Mouse (Mus musculus) embryonic facial prominence, embryonic 13.5 days (tissue): ENCODE results near the gene BC005561. TPM values are rescaled to one million over a fixed set of nuclear protein-coding genes. Genes with fewer than 3 reads are reported as not detected.
A peak's percentile ranks its signal among the peaks of the same experiment; 100 is the strongest.

ENCODE experiments used
- ATAC-seq: fragments of 200-750 bp; cut with Nextera tagmentation; 2 replicates; pipeline ENCODE4 v1.8.0; 2017; ENCODE audit warnings: low read depth; ENCODE audit not compliant: insufficient number of reproducible peaks, insufficient read depth, low FRiP score, low TSS enrichment
- H3K27ac ChIP-seq: fragments of 300-500 bp; sonication (generic); 2 replicates; pipeline ENCODE4 v1.5.1; 2015; ENCODE audit warnings: moderate library complexity, mild to moderate bottlenecking, inconsistent platforms
- H3K27me3 ChIP-seq: fragments of 300-500 bp; sonication (generic); 2 replicates; pipeline ENCODE4 v1.6.1; 2015; ENCODE audit warnings: mild to moderate bottlenecking, inconsistent platforms
- H3K36me3 ChIP-seq: fragments of 300-500 bp; sonication (generic); 2 replicates; pipeline ENCODE4 v1.6.1; 2015; ENCODE audit warnings: mild to moderate bottlenecking, inconsistent platforms
- H3K4me1 ChIP-seq: fragments of 300-500 bp; sonication (generic); 2 replicates; pipeline ENCODE4 v1.6.1; 2015; ENCODE audit warnings: inconsistent platforms
- H3K4me2 ChIP-seq: fragments of 300-500 bp; sonication (generic); 2 replicates; pipeline ENCODE4 v1.6.1; 2015; ENCODE audit warnings: moderate library complexity, mild to moderate bottlenecking, inconsistent platforms
- H3K4me3 ChIP-seq: fragments of 300-500 bp; sonication (generic); 2 replicates; pipeline ENCODE4 v1.5.1; 2015; ENCODE audit warnings: mild to moderate bottlenecking, inconsistent platforms
- H3K9ac ChIP-seq: fragments of 300-500 bp; sonication (generic); 2 replicates; pipeline ENCODE4 v1.6.1; 2015; ENCODE audit warnings: mild to moderate bottlenecking, inconsistent platforms
- H3K9me3 ChIP-seq: fragments of 300-500 bp; sonication (generic); 2 replicates; pipeline ENCODE4 v1.6.1; 2016; ENCODE audit warnings: inconsistent platforms
- WGBS: fragments of 180-500 bp; shearing (Covaris S2); methylation state at CpG from one replicate; pipeline ENCODE4 v1.1.7; 2015; ENCODE audit warnings: mixed read lengths; 5-methylcytosine and 5-hydroxymethylcytosine counted together
- polyA plus RNA-seq: library from polyadenylated mRNA; unstranded; fragments of >200 nt; fragmentation: Nextera tagmentation; extraction: Ambion mirVana; gene quantifications from 2 replicates; pipeline ENCODE4 v1.2.1, GENCODE M21; 2015

The BC005561 gene
- polyA plus RNA-seq, result 15.5 and 16.6 TPM in 2 replicates

DNA sequence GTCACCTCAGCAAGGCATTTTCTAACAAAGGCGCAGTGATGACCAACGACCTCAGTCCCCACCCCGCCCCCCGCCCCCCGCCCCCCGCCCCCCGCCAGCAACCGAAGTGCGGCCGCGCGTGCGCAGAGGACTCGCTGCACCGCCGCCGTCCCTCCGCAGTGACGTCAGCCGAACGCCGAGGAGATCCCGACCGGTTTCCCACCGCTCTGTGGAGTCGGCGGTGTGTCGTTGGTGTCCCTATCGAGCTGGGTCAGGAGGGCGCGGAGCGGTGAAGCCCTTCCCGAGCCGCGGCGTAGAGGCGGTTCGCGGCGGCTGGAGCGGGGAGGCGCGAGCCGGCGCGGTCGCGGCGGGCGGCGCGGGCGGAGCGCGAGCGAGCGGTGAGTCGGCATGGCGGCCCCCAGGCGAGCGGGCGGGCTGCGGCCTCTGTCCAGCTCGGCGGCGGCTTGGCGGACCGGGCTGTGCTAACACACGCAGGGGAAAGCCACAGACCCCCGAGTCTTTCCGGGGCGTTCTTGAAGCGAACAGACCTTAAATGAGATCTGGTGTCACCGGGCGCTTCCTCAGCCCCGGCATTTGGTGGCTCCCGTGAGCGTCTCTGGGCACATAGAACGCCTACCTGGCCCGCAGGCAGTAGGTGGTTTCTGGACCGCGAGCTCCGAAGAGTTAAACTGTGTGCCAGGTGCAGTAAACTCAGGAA is at the start of gene BC005561:
BC005561 (plus strand) TSS at position 158 of the 697 bp plus-strand sequence.
- H3K9me3 ChIP-seq, result peaks cover 5% of the 10 kb centered on the region
- peak; percentile 85 for ATAC-seq
- peaks cover 32% of the 10 kb centered on the region for H3K36me3 ChIP-seq
- H3K27me3 ChIP-seq, result no peaks in the 10 kb centered on the region
- H3K4me1 ChIP-seq, result peaks cover 9% of the 10 kb centered on the region; the same call in 1 of the 2 replicates
- H3K27ac ChIP-seq, result peak within 1 kb of the TSS; percentile 88
- H3K9ac ChIP-seq, result peak within 1 kb of the TSS; percentile 83
- WGBS, result under 1% methylated on average over 79 of the region's 83 CpGs
- H3K4me2 ChIP-seq, result peak within 1 kb of the TSS; percentile 64
- H3K4me3 ChIP-seq, result peak within 1 kb of the TSS; percentile 63

DNA sequence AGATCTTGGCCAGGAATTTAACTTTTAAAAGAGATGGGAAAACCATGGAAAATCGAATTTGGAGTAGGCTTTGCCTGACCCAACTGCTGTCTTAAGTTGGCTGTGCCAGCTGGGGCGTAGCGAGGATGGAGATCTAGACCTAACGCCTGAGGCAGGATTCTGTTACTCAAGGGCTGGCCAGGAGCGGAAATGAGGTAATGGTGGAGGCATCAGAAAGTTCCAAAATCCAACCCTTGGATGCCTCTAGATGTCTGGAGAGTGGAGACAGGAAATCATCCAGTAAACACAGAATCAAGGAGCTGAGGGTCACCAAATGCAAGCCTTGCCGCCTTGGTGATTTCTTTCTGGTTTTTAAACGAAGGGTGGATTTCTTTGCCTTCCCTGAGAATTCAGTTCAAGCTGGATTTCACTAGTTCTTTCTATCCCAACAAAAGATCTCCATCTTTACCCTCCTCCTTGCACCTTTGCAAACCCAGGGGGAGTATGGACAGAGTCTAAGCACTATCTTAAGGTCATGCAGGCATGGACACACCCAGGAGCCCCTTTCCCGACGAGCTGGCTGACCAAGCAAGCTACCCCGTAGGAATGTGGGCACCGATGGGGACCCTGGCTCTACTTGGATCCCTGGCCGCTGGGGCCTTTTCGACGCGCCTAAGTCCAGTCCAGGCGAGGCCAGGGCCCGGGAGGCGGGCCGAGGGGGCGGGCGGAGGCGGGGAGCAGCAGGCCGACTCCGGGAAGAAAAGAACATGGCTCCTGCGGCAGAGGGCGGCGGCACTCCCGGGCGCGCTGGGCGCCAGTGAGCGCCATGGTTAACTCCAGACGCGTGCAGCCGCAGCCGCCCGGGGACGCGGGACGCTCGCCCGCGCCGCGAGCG is 49.1 kb upstream of the BC005561 start, which contains the start of gene Pkd2:
Pkd2 (plus strand) TSS at position 619 of the 874 bp plus-strand sequence.
- Histone ChIP-seq H3K27ac (peak within 1 kb of the TSS; percentile 95), H3K9ac (peak within 1 kb of the TSS; percentile 98), H3K4me1 (peaks cover 15% of the 10 kb centered on the region), H3K4me2 (peak within 1 kb of the TSS; percentile 79), H3K36me3 (peaks cover 15% of the 10 kb centered on the region), H3K27me3 (no peaks in the 10 kb centered on the region), H3K9me3 (peaks cover 7% of the 10 kb centered on the region; the same call in 1 of the 2 replicates), H3K4me3 (peak within 1 kb of the TSS; percentile 71)
- 9% methylated on average over 46 of the region's 46 CpGs for WGBS
- ATAC-seq, result peak; percentile 88

DNA sequence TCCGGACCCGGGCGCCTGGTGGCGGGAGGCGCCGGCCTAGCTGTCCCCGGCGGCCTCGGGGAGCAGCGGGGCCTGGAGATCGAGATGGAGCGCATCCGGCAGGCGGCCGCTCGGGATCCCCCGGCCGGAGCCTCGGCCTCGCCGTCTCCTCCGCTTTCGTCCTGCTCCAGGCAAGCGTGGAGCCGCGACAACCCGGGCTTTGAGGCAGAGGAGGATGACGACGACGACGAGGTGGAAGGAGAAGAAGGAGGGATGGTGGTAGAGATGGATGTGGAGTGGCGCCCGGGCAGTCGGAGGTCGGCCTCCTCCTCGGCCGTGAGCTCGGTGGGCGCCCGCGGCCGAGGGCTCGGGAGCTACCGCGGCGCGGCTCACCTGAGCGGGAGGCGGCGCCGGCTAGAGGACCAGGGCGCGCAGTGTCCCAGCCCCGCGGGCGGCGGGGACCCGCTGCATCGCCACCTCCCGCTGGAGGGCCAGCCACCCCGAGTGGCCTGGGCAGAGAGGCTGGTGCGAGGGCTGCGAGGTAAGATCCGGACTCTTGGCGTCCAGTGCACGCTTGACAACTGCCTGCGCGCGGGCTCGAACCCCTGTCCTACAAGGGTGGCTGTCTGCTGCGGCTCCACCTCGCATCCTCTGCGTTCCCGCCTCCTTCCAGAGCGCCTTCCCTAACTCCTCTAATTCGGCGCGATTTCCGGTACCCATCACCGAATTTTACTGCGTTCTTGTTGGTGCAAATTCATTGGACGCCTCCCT is 48.3 kb upstream of the BC005561 start:
- Histone ChIP-seq H3K9me3 (peaks cover 7% of the 10 kb centered on the region; the same call in 1 of the 2 replicates), H3K4me1 (peaks cover 15% of the 10 kb centered on the region), H3K4me2 (peak overlapping the region; percentile 79), H3K27ac (peak overlapping the region; percentile 95), H3K36me3 (peaks cover 22% of the 10 kb centered on the region), H3K27me3 (no peaks in the 10 kb centered on the region), H3K4me3 (peak overlapping the region; percentile 71), H3K9ac (peak overlapping the region; percentile 98)
- ATAC-seq, result peak; percentile 67
- under 1% methylated on average over 74 of the region's 82 CpGs for WGBS

DNA sequence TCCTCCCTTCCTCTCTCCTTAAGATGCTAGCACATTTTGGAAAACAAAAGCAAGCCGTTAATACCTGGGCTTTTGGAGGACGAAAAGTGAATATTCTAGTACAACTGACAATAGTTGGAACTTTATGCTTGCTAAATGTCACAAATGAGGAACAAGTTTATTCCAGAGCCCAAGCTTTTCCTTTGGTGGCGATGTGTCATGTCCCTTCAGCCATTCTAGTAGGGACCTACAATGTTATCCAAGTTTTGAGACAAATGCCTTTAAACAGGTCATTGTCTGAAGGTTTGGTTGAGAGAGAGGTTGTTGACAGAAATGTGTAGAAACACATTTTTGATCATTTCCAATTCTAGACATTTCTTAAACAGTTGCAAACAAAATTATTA is 47.7 kb upstream of the BC005561 start:
- H3K4me1 ChIP-seq, result peaks cover 15% of the 10 kb centered on the region
- H3K27ac ChIP-seq, result peak overlapping the region; percentile 95; the same call in 1 of the 2 replicates
- ATAC-seq, result no peak
- H3K27me3 ChIP-seq, result no peaks in the 10 kb centered on the region
- H3K4me3 ChIP-seq, result peak overlapping the region; percentile 71
- peaks cover 26% of the 10 kb centered on the region for H3K36me3 ChIP-seq
- peaks cover 7% of the 10 kb centered on the region; the same call in 1 of the 2 replicates for H3K9me3 ChIP-seq
- WGBS, result 32% methylated on average over 3 of the region's 3 CpGs
- H3K9ac ChIP-seq, result peak overlapping the region; percentile 98
- peak overlapping the region; percentile 79 for H3K4me2 ChIP-seq

DNA sequence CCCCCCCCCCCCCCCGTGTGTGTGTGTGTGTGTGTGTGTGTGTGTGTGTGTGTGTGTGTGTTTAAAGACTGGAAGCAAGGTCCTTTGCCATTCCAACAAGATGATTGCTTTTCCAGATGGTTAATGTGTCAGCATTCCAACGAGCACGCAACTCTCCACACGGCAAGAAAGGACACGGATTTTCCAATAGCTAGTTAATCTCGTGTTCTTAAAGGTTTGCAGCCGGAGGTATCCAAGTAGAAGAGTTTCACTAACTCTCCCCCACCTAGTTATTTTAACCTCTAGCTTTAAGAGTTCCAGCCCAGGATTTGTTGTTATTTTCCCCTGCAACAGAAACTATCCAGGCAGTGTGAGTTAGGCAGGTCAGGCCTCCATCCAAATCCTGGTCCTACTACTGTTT is 47.3 kb upstream of the BC005561 start:
- peak overlapping the region; percentile 71 for H3K4me3 ChIP-seq
- no peak for ATAC-seq
- H3K27me3 ChIP-seq, result no peaks in the 10 kb centered on the region
- H3K27ac ChIP-seq, result no peak overlapping the region; the same call in 1 of the 2 replicates
- peak overlapping the region; percentile 79 for H3K4me2 ChIP-seq
- H3K9me3 ChIP-seq, result peaks cover 7% of the 10 kb centered on the region; the same call in 1 of the 2 replicates
- WGBS, result 43% methylated on average over 6 of the region's 7 CpGs
- peaks cover 15% of the 10 kb centered on the region for H3K4me1 ChIP-seq
- peaks cover 30% of the 10 kb centered on the region for H3K36me3 ChIP-seq
- 0 out of 2 replicates have a peak overlapping the region, but pooled peaks have one; percentile 36 for H3K9ac ChIP-seq

DNA sequence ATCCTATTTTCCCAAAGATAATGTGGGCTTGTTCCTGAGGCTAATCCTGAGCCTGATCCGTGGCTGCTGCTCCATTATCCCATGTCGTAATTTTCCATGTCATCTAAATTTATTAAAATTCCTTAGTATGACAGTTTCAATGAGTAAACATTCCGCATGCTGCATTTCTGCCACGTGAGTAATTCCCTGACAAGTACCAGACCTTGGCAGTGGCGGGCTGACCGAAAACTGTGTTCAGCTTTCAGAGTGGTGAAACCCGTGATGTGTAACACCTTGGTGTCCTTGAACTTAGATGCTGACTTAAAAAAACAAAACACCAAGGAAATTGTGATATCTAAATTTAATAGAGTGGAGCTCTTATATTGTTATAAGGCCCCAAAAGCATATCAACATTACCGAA is 42.9 kb upstream of the BC005561 start:
- no peak overlapping the region for H3K4me3 ChIP-seq
- no peaks in the 10 kb centered on the region for H3K27me3 ChIP-seq
- 0 out of 2 replicates have a peak, but pooled peaks cover 5% of the 10 kb centered on the region for H3K4me1 ChIP-seq
- no peak overlapping the region for H3K27ac ChIP-seq
- no peak overlapping the region for H3K4me2 ChIP-seq
- no peak overlapping the region for H3K9ac ChIP-seq
- peaks cover 56% of the 10 kb centered on the region for H3K36me3 ChIP-seq
- 76% methylated on average over 8 of the region's 8 CpGs for WGBS
- H3K9me3 ChIP-seq, result no peaks in the 10 kb centered on the region
- ATAC-seq, result no peak

DNA sequence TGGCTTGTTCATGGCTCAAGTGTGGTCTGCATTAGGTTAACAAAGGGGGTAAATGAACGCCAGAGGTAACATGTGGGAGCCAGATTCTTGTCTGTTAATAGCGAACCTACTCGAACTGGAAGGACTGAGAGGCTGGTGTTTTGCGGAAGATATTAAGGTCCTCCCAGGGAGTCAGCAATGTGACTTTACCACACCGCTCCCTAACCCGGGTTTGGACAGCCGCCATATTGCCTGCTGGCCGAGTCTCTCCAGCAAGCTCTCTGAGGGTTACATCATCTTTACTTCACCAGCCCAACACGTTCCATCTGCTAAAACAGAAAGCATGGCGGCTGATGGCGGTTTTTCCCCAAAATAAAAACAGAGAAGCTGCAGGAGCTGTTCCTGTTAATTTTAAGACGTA is 42.4 kb upstream of the BC005561 start:
- Histone ChIP-seq H3K9me3 (no peaks in the 10 kb centered on the region), H3K4me3 (no peak overlapping the region), H3K4me1 (0 out of 2 replicates have a peak, but pooled peaks cover 5% of the 10 kb centered on the region), H3K27ac (no peak overlapping the region), H3K36me3 (peaks cover 59% of the 10 kb centered on the region), H3K4me2 (no peak overlapping the region), H3K9ac (no peak overlapping the region), H3K27me3 (no peaks in the 10 kb centered on the region)
- no peak for ATAC-seq
- WGBS, result 71% methylated on average over 12 of the region's 12 CpGs

DNA sequence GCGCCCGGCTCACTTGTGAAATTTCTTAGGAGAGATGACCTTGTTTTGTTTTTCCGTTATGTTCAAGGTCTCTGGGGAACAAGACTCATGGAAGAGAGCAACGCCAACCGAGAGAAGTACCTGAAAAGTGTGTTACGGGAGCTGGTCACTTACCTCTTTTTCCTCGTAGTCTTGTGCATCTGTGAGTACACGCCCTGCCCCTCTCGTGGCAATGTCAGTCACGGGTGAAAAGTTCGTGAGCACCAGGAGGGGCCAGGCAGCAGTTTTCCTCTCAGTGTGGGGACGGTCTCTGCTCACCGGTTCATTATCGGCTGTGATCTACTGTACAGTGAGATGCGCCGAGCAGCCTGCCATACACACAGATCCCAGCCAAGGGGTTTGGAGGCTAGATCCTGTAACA is 41.3 kb upstream of the BC005561 start:
- WGBS, result 93% methylated on average over 16 of the region's 16 CpGs
- Histone ChIP-seq H3K27ac (no peak overlapping the region), H3K9ac (no peak overlapping the region), H3K36me3 (peaks cover 70% of the 10 kb centered on the region), H3K4me1 (no peaks in the 10 kb centered on the region), H3K4me2 (no peak overlapping the region), H3K27me3 (no peaks in the 10 kb centered on the region), H3K9me3 (no peaks in the 10 kb centered on the region), H3K4me3 (no peak overlapping the region)
- no peak for ATAC-seq

DNA sequence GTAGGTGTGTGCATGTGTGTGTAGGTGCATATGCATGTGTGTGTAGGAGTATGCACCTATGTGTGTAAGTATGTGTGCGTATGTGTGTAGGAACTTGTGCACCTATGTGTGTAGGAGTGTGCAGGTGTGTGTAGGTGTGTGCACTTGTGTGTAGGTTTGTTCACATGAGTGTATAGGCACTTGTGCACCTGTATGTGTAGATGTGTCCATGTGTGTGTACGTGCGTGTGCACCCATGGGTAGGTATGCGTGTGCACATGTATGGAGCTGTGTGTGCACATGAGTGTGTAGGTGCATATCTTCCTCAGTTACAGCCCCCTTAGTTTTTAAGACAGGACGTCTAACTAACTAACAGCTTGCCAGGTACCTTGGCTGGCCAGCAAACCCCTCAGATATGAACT is 39.6 kb upstream of the BC005561 start:
- no peak overlapping the region for H3K4me3 ChIP-seq
- no peak overlapping the region for H3K9ac ChIP-seq
- H3K27ac ChIP-seq, result no peak overlapping the region
- 87% methylated on average over 5 of the region's 5 CpGs for WGBS
- ATAC-seq, result no peak
- no peak overlapping the region for H3K4me2 ChIP-seq
- H3K4me1 ChIP-seq, result no peaks in the 10 kb centered on the region
- H3K36me3 ChIP-seq, result peaks cover 78% of the 10 kb centered on the region
- no peaks in the 10 kb centered on the region for H3K9me3 ChIP-seq
- no peaks in the 10 kb centered on the region for H3K27me3 ChIP-seq

DNA sequence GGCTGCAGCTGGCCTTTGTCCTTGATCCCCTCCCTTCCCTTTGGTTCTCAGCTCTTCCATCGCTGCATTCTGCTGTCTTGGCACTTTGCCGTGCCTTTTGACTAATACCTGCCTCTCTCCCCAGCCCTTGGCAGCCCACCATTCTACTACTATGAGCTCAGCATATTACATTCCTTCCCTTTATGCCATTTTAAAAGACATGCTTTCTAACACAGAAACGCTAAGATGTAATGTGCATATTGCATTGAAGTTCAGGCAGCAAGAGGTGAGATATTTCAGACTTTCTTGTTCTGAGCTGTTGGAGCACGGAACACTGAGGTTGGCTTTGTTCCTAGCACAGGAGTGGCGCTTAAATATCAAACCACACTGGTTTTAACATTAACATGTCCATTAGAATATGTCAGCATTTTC is 37.2 kb upstream of the BC005561 start:
- Histone ChIP-seq H3K27ac (no peak overlapping the region), H3K4me2 (no peak overlapping the region), H3K4me3 (no peak overlapping the region), H3K9me3 (no peaks in the 10 kb centered on the region), H3K9ac (no peak overlapping the region), H3K27me3 (no peaks in the 10 kb centered on the region), H3K36me3 (peaks cover 57% of the 10 kb centered on the region), H3K4me1 (no peaks in the 10 kb centered on the region)
- WGBS, result 92% methylated on average over 5 of the region's 5 CpGs
- ATAC-seq, result no peak

DNA sequence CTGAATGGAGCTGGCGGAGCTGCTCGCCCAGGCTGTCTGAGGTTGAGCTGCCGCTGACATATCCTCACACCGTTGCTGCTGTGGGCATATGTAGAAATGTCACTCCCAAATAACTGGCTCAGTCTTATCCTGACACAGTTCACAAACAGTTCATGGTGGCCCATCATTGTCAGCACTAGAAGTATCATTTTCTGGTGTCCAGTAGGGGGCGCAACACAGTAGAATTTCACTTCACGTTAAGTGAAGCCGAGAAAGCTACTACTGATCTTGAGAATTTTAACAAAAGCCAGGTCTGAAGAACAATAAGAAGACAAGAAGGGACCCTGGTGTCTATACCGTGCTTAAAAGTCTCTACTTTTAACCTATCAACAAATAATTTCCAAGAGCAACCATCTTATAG is 35.8 kb upstream of the BC005561 start:
- H3K4me2 ChIP-seq, result no peak overlapping the region
- no peak overlapping the region for H3K9ac ChIP-seq
- no peaks in the 10 kb centered on the region for H3K4me1 ChIP-seq
- H3K27ac ChIP-seq, result no peak overlapping the region
- no peak overlapping the region for H3K4me3 ChIP-seq
- H3K27me3 ChIP-seq, result no peaks in the 10 kb centered on the region
- WGBS, result 93% methylated on average over 8 of the region's 8 CpGs
- H3K9me3 ChIP-seq, result no peaks in the 10 kb centered on the region
- H3K36me3 ChIP-seq, result peaks cover 51% of the 10 kb centered on the region
- no peak for ATAC-seq
